Mouse (Mus musculus): Measurements from ENCODE around the gene Kntc1.

The Kntc1 gene

GRCm38 (mm10) chr5:123863934-123864333 lies 114.4 kb downstream of the Kntc1 start:
- DNase-seq (ENCODE audit: extremely low read depth, low read depth, low spot score): no peak

- peak; percentile 76 for DNase-seq (ENCODE audit: extremely low read depth, low read depth, low spot score)
Observed at GRCm38 (mm10) chr5:123865365-123865764, 115.8 kb downstream of the Kntc1 start, which contains the start of gene Hcar2. TSS of gene Hcar2 (minus strand) at chr5:123865499.

- DNase-seq (ENCODE audit: extremely low read depth, low read depth, low spot score): no peak
Observed at GRCm38 (mm10) chr5:123866457-123866856, 116.9 kb downstream of the Kntc1 start.

- no peak for DNase-seq (ENCODE audit: extremely low read depth, low read depth, low spot score)
Observed at GRCm38 (mm10) chr5:123869615-123870014, 120.1 kb downstream of the Kntc1 start.
